Mouse (Mus musculus): ENCODE data around the gene Cnga2.

- TF ChIP-seq CTCF (IDR thresholded peaks at IDR 0.05; ENCODE audit: low read depth, low read length) (no peak), GATA2 (IDR thresholded peaks at IDR 0.05; ENCODE audit: borderline replicate concordance, low read depth, low read length) (no peak), POLR2AphosphoS5 (IDR thresholded peaks at IDR 0.05; ENCODE audit: insufficient replicate concordance, low read depth, low read length) (no peak), TAL1 (conservative IDR thresholded peaks at IDR 0.05; ENCODE audit: low read depth, low read length) (no peak)
Observed at GRCm38 (mm10) chrX:71968816-71969215, 22.8 kb upstream of the Cnga2 start.
